Mouse (Mus musculus) layer of hippocampus, adult 2 months (tissue): ENCODE measurements around the gene Ccdc120. TPM values are rescaled to one million over a fixed set of nuclear protein-coding genes. Genes with fewer than 3 reads are reported as not detected.
"Not testable (repeated sequence)": the region's sequence is repeated elsewhere in the genome, so short reads cannot be mapped to it uniquely, and the experiment has no call there.

Source experiments
- DNase-seq, 2 experiments: peaks; one replicate each; pipeline ENCODE4 v3.0.0; 2022; ENCODE audit warnings: low spot score in 2 of 2
- H3K27ac ChIP-seq: fragments of 200-600 bp; 2 replicates; pipeline ENCODE4 v1.8.1; 2022
- H3K4me3 ChIP-seq: fragments of 200-600 bp; 2 replicates; pipeline ENCODE4 v1.8.1; 2022; ENCODE audit warnings: mild to moderate bottlenecking
- CTCF ChIP-seq: fragments of 200-600 bp; conservative IDR thresholded peaks from 2 replicates; pipeline ENCODE4 v1.8.1; 2022; ENCODE audit warnings: antibody characterized with exemption, mild to moderate bottlenecking, moderate library complexity
- total RNA-seq, 2 experiments: library from RNA; stranded (reverse); gene quantifications; 2 replicates each; pipeline ENCODE4 v1.2.3; 2021

The Ccdc120 gene
- total RNA-seq, 2 experiments from 2014 or later, result 14.7 to 20.6 TPM

GRCm38 (mm10) chrX:7740082-7740819, 10.5 kb downstream of the Ccdc120 start:
- no peak for TF ChIP-seq CTCF
- H3K27ac ChIP-seq, result no peak overlapping the region
- no peak for DNase-seq
- no peak overlapping the region for H3K4me3 ChIP-seq

GRCm38 (mm10) chrX:7739336-7740081, 11.2 kb downstream of the Ccdc120 start:
- H3K4me3 ChIP-seq, result no peak overlapping the region
- no peak overlapping the region for H3K27ac ChIP-seq
- DNase-seq, result no peak
- TF ChIP-seq CTCF, result no peak

GRCm38 (mm10) chrX:7733571-7734156, 17.0 kb downstream of the Ccdc120 start:
- peak in 1 of 2 experiments; percentile 63 for DNase-seq
- Histone ChIP-seq H3K4me3 (peak overlapping the region; percentile 23; the same call in 1 of the 2 replicates), H3K27ac (no peak overlapping the region)
- TF ChIP-seq CTCF, result peak; percentile 78

- TF ChIP-seq CTCF, result no peak
- Histone ChIP-seq H3K27ac (peak overlapping the region; percentile 87), H3K4me3 (peak overlapping the region; percentile 55)
- DNase-seq, result no peak
These were observed 21.8 kb downstream of the Ccdc120 start for GRCm38 (mm10) chrX:7728922-7729265.

GRCm38 (mm10) chrX:7728215-7728921, 22.3 kb downstream of the Ccdc120 start, which contains the start of gene Praf2:
Gene Praf2 (plus strand): TSS chrX:7728439.
- H3K27ac ChIP-seq, result peak within 1 kb of the TSS; percentile 87
- peak; percentile 5; the same call in 1 of the 2 replicates for TF ChIP-seq CTCF
- DNase-seq, result peak; percentile 73 to 88
- H3K4me3 ChIP-seq, result peak within 1 kb of the TSS; percentile 55

GRCm38 (mm10) chrX:7727176-7727575, 23.5 kb downstream of the Ccdc120 start:
- Histone ChIP-seq H3K27ac (no peak overlapping the region), H3K4me3 (no peak overlapping the region)
- DNase-seq, result no peak
- no peak for TF ChIP-seq CTCF

- TF ChIP-seq CTCF, result no peak
- H3K4me3 ChIP-seq, result no peak overlapping the region
- no peak for DNase-seq
- no peak overlapping the region for H3K27ac ChIP-seq
These were observed 24.9 kb downstream of the Ccdc120 start for GRCm38 (mm10) chrX:7725841-7726240.

- Histone ChIP-seq H3K27ac (no peak overlapping the region), H3K4me3 (no peak overlapping the region)
- no peak for DNase-seq
- TF ChIP-seq CTCF, result no peak
These were observed 26.6 kb downstream of the Ccdc120 start for GRCm38 (mm10) chrX:7724135-7724534.

- peak overlapping the region; percentile 66 for H3K4me3 ChIP-seq
- peak overlapping the region; percentile 98; the same call in 1 of the 2 replicates for H3K27ac ChIP-seq
- no peak for DNase-seq
- TF ChIP-seq CTCF, result no peak
These were observed 28.0 kb downstream of the Ccdc120 start for GRCm38 (mm10) chrX:7722691-7723090.

- Histone ChIP-seq H3K27ac (peak overlapping the region; percentile 98), H3K4me3 (peak overlapping the region; percentile 66)
- DNase-seq, result no peak
- no peak for TF ChIP-seq CTCF
These were observed 28.5 kb downstream of the Ccdc120 start for GRCm38 (mm10) chrX:7722282-7722611.

GRCm38 (mm10) chrX:7721514-7722281, 29.0 kb downstream of the Ccdc120 start, which contains the start of gene Gm45208:
Gene Gm45208 (plus strand): TSS chrX:7722245.
- peak; percentile 58 to 65 for DNase-seq
- Histone ChIP-seq H3K27ac (peak within 1 kb of the TSS; percentile 98), H3K4me3 (peak within 1 kb of the TSS; percentile 66)
- TF ChIP-seq CTCF, result no peak

- H3K4me3 ChIP-seq, H3K27ac ChIP-seq, DNase-seq: not testable (repeated sequence)
- peak; percentile 50 for TF ChIP-seq CTCF
These were observed 34.6 kb downstream of the Ccdc120 start for GRCm38 (mm10) chrX:7716058-7716457.

GRCm38 (mm10) chrX:7714135-7714899, 36.4 kb downstream of the Ccdc120 start, which contains the start of gene Wdr45:
Gene Wdr45 (plus strand): TSS chrX:7714333.
- H3K27ac ChIP-seq, result peak within 1 kb of the TSS; percentile 96

GRCm38 (mm10) chrX:7713764-7714134, 37.0 kb downstream of the Ccdc120 start:
- Histone ChIP-seq H3K4me3 (peak overlapping the region; percentile 52), H3K27ac (peak overlapping the region; percentile 77)
- DNase-seq, result not testable (repeated sequence)

More at GRCm38 (mm10) chrX:7714135-7714899, 36.4 kb downstream of the Ccdc120 start, which contains the start of gene Wdr45:
- DNase-seq, result peak; percentile 91 to 96
- peak within 1 kb of the TSS; percentile 52 for H3K4me3 ChIP-seq
